Mouse (Mus musculus) brain, embryonic 14.5 days (tissue): ENCODE measurements around the gene Ninj2.

Source experiments
- CTCF ChIP-seq: fragments of 200-500 bp; IDR thresholded peaks from 2 replicates; pipeline ENCODE4 v1.5.1; 2012; ENCODE audit warnings: inconsistent platforms, mild to moderate bottlenecking, moderate library complexity, borderline replicate concordance; ENCODE audit not compliant: insufficient read depth, insufficient read length; ENCODE audit errors: extremely low read depth
- POLR2A ChIP-seq: fragments of 200-500 bp; IDR thresholded peaks from 2 replicates; pipeline ENCODE4 v1.6.1; 2012; ENCODE audit warnings: mild to moderate bottlenecking, inconsistent platforms, borderline replicate concordance; ENCODE audit not compliant: poor library complexity, insufficient read depth, insufficient read length, severe bottlenecking; ENCODE audit errors: extremely low read depth

DNA sequence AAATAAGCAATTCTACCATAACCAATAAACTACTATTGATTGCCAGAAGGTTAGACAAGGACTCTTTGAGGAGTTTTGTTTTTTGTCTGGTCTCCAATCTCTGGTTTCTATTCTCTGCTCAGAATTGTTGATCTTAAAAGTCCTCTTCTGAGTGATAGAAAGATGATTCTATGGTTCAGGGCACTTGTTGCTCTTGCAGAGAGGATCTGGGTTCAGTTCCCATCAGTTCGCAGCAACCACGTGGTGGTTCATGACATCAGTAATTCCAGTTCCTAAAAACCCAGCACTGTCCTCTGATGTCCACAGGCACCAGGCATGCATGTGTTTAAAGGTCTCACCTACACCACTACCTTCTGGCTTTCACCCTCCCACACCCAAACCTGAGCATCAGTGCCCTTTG is 8.2 kb upstream of the Ninj2 start:
- TF ChIP-seq POLR2A (no peak), CTCF (no peak)
